Mouse (Mus musculus) midbrain, postnatal 0 days (tissue): Measurements from ENCODE around the gene Gpn3. TPM values are rescaled to one million over a fixed set of nuclear protein-coding genes. Genes with fewer than 3 reads are reported as not detected.
A peak's percentile ranks its signal among the peaks of the same experiment; 100 is the strongest.

Source experiments
- ATAC-seq: fragments of 200-750 bp; cut with Nextera tagmentation; 2 replicates; pipeline ENCODE4 v1.8.0; 2017; ENCODE audit warnings: moderate number of reproducible peaks, mild to moderate bottlenecking, moderate TSS enrichment, moderate library complexity; ENCODE audit not compliant: low FRiP score
- DNase-seq: peaks from one replicate; pipeline ENCODE4 v3.0.0-alpha.2; 2015; ENCODE audit warnings: low spot score
- H3K27ac ChIP-seq: fragments of 300-500 bp; sonication (generic); 2 replicates; pipeline ENCODE4 v1.5.1; 2014; ENCODE audit warnings: low read depth, mild to moderate bottlenecking, low read length, mixed read lengths
- H3K27me3 ChIP-seq: fragments of 300-500 bp; sonication (generic); 2 replicates; pipeline ENCODE4 v1.6.1; 2014; ENCODE audit warnings: low read length, control low read depth, mixed read lengths; ENCODE audit not compliant: insufficient read depth
- H3K36me3 ChIP-seq: fragments of 300-500 bp; sonication (generic); 2 replicates; pipeline ENCODE4 v1.6.1; 2014; ENCODE audit warnings: low read length, control low read depth, mixed read lengths; ENCODE audit not compliant: insufficient read depth
- H3K4me1 ChIP-seq: fragments of 300-500 bp; sonication (generic); 2 replicates; pipeline ENCODE4 v1.6.1; 2014; ENCODE audit warnings: mild to moderate bottlenecking, control low read depth, antibody characterized with exemption, low read length, mixed read lengths; ENCODE audit not compliant: insufficient read depth
- H3K4me2 ChIP-seq: fragments of 300-500 bp; sonication (generic); 2 replicates; pipeline ENCODE4 v1.6.1; 2014; ENCODE audit warnings: low read depth, mild to moderate bottlenecking, low read length, mixed read lengths; ENCODE audit not compliant: poor library complexity, severe bottlenecking
- H3K4me3 ChIP-seq: fragments of 300-500 bp; sonication (generic); 2 replicates; pipeline ENCODE4 v1.5.1; 2014; ENCODE audit warnings: low read depth, mild to moderate bottlenecking, low read length, moderate library complexity
- H3K9ac ChIP-seq: fragments of 300-500 bp; sonication (generic); replicated peaks from 2 replicates; pipeline ENCODE4 v1.6.1; 2014; ENCODE audit warnings: mild to moderate bottlenecking, low read length, moderate library complexity, mixed read lengths; ENCODE audit not compliant: poor library complexity, severe bottlenecking
- H3K9me3 ChIP-seq: fragments of 300-500 bp; sonication (generic); 2 replicates; pipeline ENCODE4 v1.6.1; 2016; ENCODE audit warnings: low read length, control low read depth
- CTCF ChIP-seq: IDR thresholded peaks from 2 replicates; pipeline ENCODE4 v1.5.1; 2016; ENCODE audit warnings: antibody characterized with exemption, mild to moderate bottlenecking
- WGBS: fragments of 180-500 bp; shearing (Covaris S2); extraction: QIAGEN DNeasy Blood & Tissue Kit; methylation state at CpG from one replicate; pipeline ENCODE4 v1.1.7; 2014; 5-methylcytosine and 5-hydroxymethylcytosine counted together
- polyA plus RNA-seq: library from polyadenylated mRNA; unstranded; fragments of >200 nt; fragmentation: Nextera tagmentation; extraction: Ambion mirVana; gene quantifications from 2 replicates; pipeline ENCODE4 v1.2.1, GENCODE M21; 2015
- total RNA-seq: library from RNA; depleted of rRNA; stranded (reverse); fragments of >200 nt; gene quantifications from 2 replicates; pipeline ENCODE4 v1.2.3, GENCODE M21; 2014; rRNA removed

Gpn3 gene
- total RNA-seq (20.8 and 37.9 TPM in 2 replicates), polyA plus RNA-seq (41.8 and 44.4 TPM in 2 replicates)

GRCm38 (mm10) chr5:122371591-122372191 is at the start of gene Gpn3:
Gpn3 (plus strand) TSS chr5:122371876.
- peak within 1 kb of the TSS; percentile 73 for H3K4me2 ChIP-seq
- peak within 1 kb of the TSS; percentile 67 for H3K4me3 ChIP-seq
- no peaks in the 10 kb centered on the region for H3K4me1 ChIP-seq
- under 1% methylated on average over 26 of the region's 46 CpGs for WGBS
- peak; percentile 29 for DNase-seq
- peak within 1 kb of the TSS; percentile 96 for H3K27ac ChIP-seq
- H3K9ac ChIP-seq, result peak within 1 kb of the TSS; percentile 79
- H3K9me3 ChIP-seq, result no peaks in the 10 kb centered on the region
- no peak for TF ChIP-seq CTCF
- ATAC-seq, result peak; percentile 83
- peaks cover 33% of the 10 kb centered on the region for H3K36me3 ChIP-seq
- no peaks in the 10 kb centered on the region for H3K27me3 ChIP-seq

DNA sequence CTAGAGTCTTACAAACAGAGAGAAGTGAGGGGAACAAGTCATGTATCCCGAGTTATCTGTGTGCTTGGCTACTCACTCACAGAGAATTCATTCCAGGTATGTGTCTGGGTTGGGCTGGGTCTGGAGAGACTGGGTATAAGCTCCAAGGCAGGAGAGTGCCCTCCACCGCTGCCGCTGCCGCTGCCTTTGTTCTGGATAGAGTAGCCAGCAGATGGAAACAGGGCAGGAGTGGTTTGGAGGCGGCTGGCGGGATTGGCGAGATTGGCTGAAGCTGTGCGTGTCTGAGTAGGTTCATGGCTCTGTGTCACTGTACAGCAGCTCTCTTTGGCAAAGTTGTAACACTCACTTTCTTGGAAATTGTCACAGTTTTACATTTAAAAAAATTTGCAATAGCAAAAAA is 48.2 kb upstream of the Gpn3 start:
- Histone ChIP-seq H3K27ac (no peak overlapping the region), H3K9ac (no peak overlapping the region), H3K9me3 (no peaks in the 10 kb centered on the region), H3K4me2 (no peak overlapping the region), H3K36me3 (peaks cover 31% of the 10 kb centered on the region; the same call in 1 of the 2 replicates), H3K4me1 (no peaks in the 10 kb centered on the region), H3K27me3 (no peaks in the 10 kb centered on the region), H3K4me3 (no peak overlapping the region)
- TF ChIP-seq CTCF, result no peak
- 58% methylated on average over 8 of the region's 8 CpGs for WGBS
- ATAC-seq (no peak), DNase-seq (no peak)

GRCm38 (mm10) chr5:122324608-122325431 is 46.9 kb upstream of the Gpn3 start:
- H3K9me3 ChIP-seq, result no peaks in the 10 kb centered on the region
- 87% methylated on average over 23 of the region's 23 CpGs for WGBS
- no peaks in the 10 kb centered on the region for H3K4me1 ChIP-seq
- H3K27me3 ChIP-seq, result no peaks in the 10 kb centered on the region
- H3K36me3 ChIP-seq, result peaks cover 31% of the 10 kb centered on the region; the same call in 1 of the 2 replicates
- no peak overlapping the region for H3K4me2 ChIP-seq
- no peak overlapping the region for H3K9ac ChIP-seq
- DNase-seq, result peak; percentile 34
- no peak for ATAC-seq
- no peak overlapping the region for H3K4me3 ChIP-seq
- H3K27ac ChIP-seq, result no peak overlapping the region
- no peak for TF ChIP-seq CTCF

GRCm38 (mm10) chr5:122325477-122325876 is 46.2 kb upstream of the Gpn3 start:
- ATAC-seq (no peak), DNase-seq (no peak)
- no peak overlapping the region for H3K27ac ChIP-seq
- no peak overlapping the region for H3K9ac ChIP-seq
- H3K9me3 ChIP-seq, result no peaks in the 10 kb centered on the region
- H3K4me3 ChIP-seq, result no peak overlapping the region
- no peak overlapping the region for H3K4me2 ChIP-seq
- 86% methylated on average over 8 of the region's 8 CpGs for WGBS
- H3K4me1 ChIP-seq, result no peaks in the 10 kb centered on the region
- peaks cover 31% of the 10 kb centered on the region; the same call in 1 of the 2 replicates for H3K36me3 ChIP-seq
- TF ChIP-seq CTCF, result no peak
- no peaks in the 10 kb centered on the region for H3K27me3 ChIP-seq

DNA sequence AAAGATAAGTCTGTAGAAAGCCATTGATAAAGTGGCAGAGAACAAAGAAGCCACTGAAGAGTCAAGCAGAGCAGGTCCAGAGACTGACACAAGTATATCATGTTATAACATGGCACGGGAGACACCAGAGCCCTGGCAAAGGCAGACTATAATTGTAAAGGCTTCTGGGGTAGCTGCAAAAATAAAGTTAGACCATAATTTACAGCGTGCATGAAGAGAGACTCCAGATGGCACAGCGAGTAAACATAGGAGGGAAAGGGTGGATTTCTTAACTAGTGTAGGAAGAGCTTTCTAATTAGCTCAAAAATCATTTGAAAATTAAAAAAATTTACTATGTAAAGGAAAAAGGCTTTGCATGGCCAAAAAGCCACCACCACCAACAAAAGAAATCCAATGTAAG is 44.4 kb upstream of the Gpn3 start:
- no peak for ATAC-seq
- no peak overlapping the region for H3K27ac ChIP-seq
- TF ChIP-seq CTCF, result no peak
- no peak for DNase-seq
- peaks cover 24% of the 10 kb centered on the region for H3K36me3 ChIP-seq
- H3K9me3 ChIP-seq, result no peaks in the 10 kb centered on the region
- no peak overlapping the region for H3K4me3 ChIP-seq
- WGBS, result 93% methylated on average over 3 of the region's 3 CpGs
- no peaks in the 10 kb centered on the region for H3K27me3 ChIP-seq
- H3K4me1 ChIP-seq, result no peaks in the 10 kb centered on the region
- no peak overlapping the region for H3K4me2 ChIP-seq
- H3K9ac ChIP-seq, result no peak overlapping the region

DNA sequence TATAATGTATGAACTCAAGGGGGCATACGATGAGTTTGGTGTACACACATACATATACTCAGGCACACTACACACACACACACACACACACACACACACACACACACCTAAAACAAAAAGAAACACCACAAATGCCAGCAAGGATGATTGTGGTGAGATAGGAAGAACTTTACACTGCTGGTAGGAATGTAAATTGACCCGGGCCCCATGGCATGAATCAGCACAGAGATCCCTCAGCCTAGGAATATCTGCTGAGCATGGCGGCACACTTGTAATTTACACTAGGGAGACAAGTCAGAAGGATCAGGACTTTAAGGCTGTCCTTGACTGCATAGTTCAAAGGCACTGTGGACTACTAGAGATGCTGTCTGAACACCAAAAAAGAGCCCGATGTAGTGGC is 41.4 kb upstream of the Gpn3 start:
- Histone ChIP-seq H3K9me3 (no peaks in the 10 kb centered on the region), H3K27ac (no peak overlapping the region), H3K4me2 (no peak overlapping the region), H3K27me3 (no peaks in the 10 kb centered on the region), H3K9ac (no peak overlapping the region), H3K4me3 (no peak overlapping the region), H3K36me3 (peaks cover 11% of the 10 kb centered on the region; the same call in 1 of the 2 replicates), H3K4me1 (no peaks in the 10 kb centered on the region)
- 83% methylated on average over 4 of the region's 4 CpGs for WGBS
- ATAC-seq, result no peak
- DNase-seq, result no peak
- no peak for TF ChIP-seq CTCF
